Mouse (Mus musculus) G1E-ER4 (cell line): ENCODE results near the gene Hivep3. TPM values are rescaled to one million over a fixed set of nuclear protein-coding genes. Genes with fewer than 3 reads are reported as not detected.

Source experiments
- GATA1 ChIP-seq: IDR thresholded peaks from one replicate; pipeline ENCODE4 v1.8.0; 2012; ENCODE audit warnings: low read length, inconsistent platforms
- polyA plus RNA-seq: library from polyadenylated mRNA; stranded (reverse); fragments of >175 nt; gene quantifications from 2 replicates; pipeline ENCODE4 v1.2.3, GENCODE M21; 2012

Hivep3 gene
- polyA plus RNA-seq, 1 experiment: not detected

- TF ChIP-seq GATA1: no peak
These were observed 358.6 kb downstream of the Hivep3 start for GRCm38 (mm10) chr4:120091997-120092783.

GRCm38 (mm10) chr4:120096935-120097334 is 363.4 kb downstream of the Hivep3 start:
- TF ChIP-seq GATA1: no peak

- no peak for TF ChIP-seq GATA1
These were observed 367.6 kb downstream of the Hivep3 start for GRCm38 (mm10) chr4:120101186-120101585.

- TF ChIP-seq GATA1: no peak
These were observed 371.0 kb downstream of the Hivep3 start for GRCm38 (mm10) chr4:120104599-120104998.

- TF ChIP-seq GATA1: no peak
These were observed 372.8 kb downstream of the Hivep3 start for GRCm38 (mm10) chr4:120106362-120106761.

GRCm38 (mm10) chr4:120107787-120108186 is 374.2 kb downstream of the Hivep3 start:
- TF ChIP-seq GATA1: no peak

GRCm38 (mm10) chr4:120115516-120115915 is 381.9 kb downstream of the Hivep3 start:
- no peak for TF ChIP-seq GATA1

GRCm38 (mm10) chr4:120116312-120116711 is 382.7 kb downstream of the Hivep3 start:
- no peak for TF ChIP-seq GATA1

- no peak for TF ChIP-seq GATA1
These were observed 386.7 kb downstream of the Hivep3 start for GRCm38 (mm10) chr4:120120276-120120675.

- no peak for TF ChIP-seq GATA1
These were observed 391.1 kb downstream of the Hivep3 start for GRCm38 (mm10) chr4:120124656-120125055.

- TF ChIP-seq GATA1: no peak
These were observed 392.5 kb downstream of the Hivep3 start for GRCm38 (mm10) chr4:120126047-120126446.

GRCm38 (mm10) chr4:120127333-120127732 is 393.7 kb downstream of the Hivep3 start:
- TF ChIP-seq GATA1: no peak

GRCm38 (mm10) chr4:120128033-120128432 is 394.4 kb downstream of the Hivep3 start:
- TF ChIP-seq GATA1: no peak

- no peak for TF ChIP-seq GATA1
These were observed 395.8 kb downstream of the Hivep3 start for GRCm38 (mm10) chr4:120129233-120129885.

GRCm38 (mm10) chr4:120130926-120131325 is 397.3 kb downstream of the Hivep3 start:
- no peak for TF ChIP-seq GATA1

GRCm38 (mm10) chr4:120131441-120132220 is 398.0 kb downstream of the Hivep3 start:
- TF ChIP-seq GATA1: no peak
